Mouse (Mus musculus) forebrain, embryonic 14.5 days (tissue): ENCODE data around the gene Ddr2. TPM values are rescaled to one million over a fixed set of nuclear protein-coding genes. Genes with fewer than 3 reads are reported as not detected.
"Not testable (repeated sequence)": the region's sequence is repeated elsewhere in the genome, so short reads cannot be mapped to it uniquely, and the experiment has no call there.

Experiments
- ATAC-seq: fragments of 200-750 bp; cut with Nextera tagmentation; 2 replicates; pipeline ENCODE4 v1.8.0; 2017; ENCODE audit warnings: mild to moderate bottlenecking, moderate library complexity
- DNase-seq: peaks from one replicate; pipeline ENCODE4 v3.0.0-alpha.2; 2015; ENCODE audit warnings: low spot score
- H3K27ac ChIP-seq: fragments of 300-500 bp; sonication (generic); 2 replicates; pipeline ENCODE4 v1.5.1; 2014; ENCODE audit warnings: low read depth, mild to moderate bottlenecking, control low read depth, low read length, moderate library complexity
- H3K27me3 ChIP-seq: fragments of 300-500 bp; sonication (generic); replicated peaks from 2 replicates; pipeline ENCODE4 v1.6.1; 2014; ENCODE audit warnings: low read length, control low read depth, mixed read lengths; ENCODE audit not compliant: control insufficient read depth, insufficient read depth
- H3K36me3 ChIP-seq: fragments of 300-500 bp; sonication (generic); 2 replicates; pipeline ENCODE4 v1.6.1; 2014; ENCODE audit warnings: low read length, control low read depth; ENCODE audit not compliant: control insufficient read depth, insufficient read depth
- H3K4me1 ChIP-seq: fragments of 300-500 bp; sonication (generic); 2 replicates; pipeline ENCODE4 v1.6.1; 2014; ENCODE audit warnings: antibody characterized with exemption, low read length, control low read depth; ENCODE audit not compliant: control insufficient read depth, insufficient read depth
- H3K4me2 ChIP-seq: fragments of 300-500 bp; sonication (generic); 2 replicates; pipeline ENCODE4 v1.6.1; 2014; ENCODE audit warnings: mild to moderate bottlenecking, control low read depth, low read length
- H3K4me3 ChIP-seq: fragments of 300-500 bp; sonication (generic); 2 replicates; pipeline ENCODE4 v1.5.1; 2014; ENCODE audit warnings: low read depth, low read length, control low read depth
- H3K9ac ChIP-seq: fragments of 300-500 bp; sonication (generic); 2 replicates; pipeline ENCODE4 v1.6.1; 2014; ENCODE audit warnings: mild to moderate bottlenecking, low read length, control low read depth, moderate library complexity
- H3K9me3 ChIP-seq: fragments of 300-500 bp; sonication (generic); replicated peaks from 2 replicates; pipeline ENCODE4 v1.6.1; 2016; ENCODE audit warnings: low read length, control low read depth, mixed read lengths; ENCODE audit not compliant: control insufficient read depth
- WGBS: fragments of 180-500 bp; shearing (Covaris S2); extraction: QIAGEN DNeasy Blood & Tissue Kit; methylation state at CpG from one replicate; pipeline ENCODE4 v1.1.7; 2014; 5-methylcytosine and 5-hydroxymethylcytosine counted together
- polyA plus RNA-seq: library from polyadenylated mRNA; unstranded; fragments of >200 nt; fragmentation: Nextera tagmentation; extraction: Ambion mirVana; gene quantifications from 2 replicates; pipeline ENCODE4 v1.2.1, GENCODE M21; 2014

Ddr2 gene
- polyA plus RNA-seq, 1 experiment from 2014 or later, result 4.7 TPM

DNA sequence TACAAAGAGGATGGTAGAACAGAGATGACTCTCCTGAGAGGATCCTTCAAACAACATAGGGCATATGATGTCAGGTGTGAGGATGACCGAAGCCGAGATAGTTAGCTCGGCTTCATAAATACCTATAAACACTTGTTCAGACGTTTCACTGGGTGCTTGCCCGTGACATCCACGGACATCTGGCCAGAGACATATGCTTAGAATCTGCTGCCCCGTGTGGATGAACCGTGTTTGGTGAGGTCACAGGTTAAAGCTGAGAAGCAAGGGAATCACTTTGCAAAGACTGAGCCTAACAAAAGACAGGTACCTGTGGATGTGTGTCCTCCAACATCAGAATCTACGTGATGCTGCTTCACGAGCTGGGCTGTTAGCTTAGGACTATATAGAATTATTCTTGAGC is 1.7 kb upstream of the Ddr2 start:
- Histone ChIP-seq H3K4me1 (no peaks in the 10 kb centered on the region), H3K9ac (no peak overlapping the region), H3K27ac (no peak overlapping the region), H3K27me3 (no peaks in the 10 kb centered on the region), H3K4me2 (no peak overlapping the region), H3K4me3 (no peak overlapping the region), H3K9me3 (no peaks in the 10 kb centered on the region), H3K36me3 (no peaks in the 10 kb centered on the region)
- no peak for ATAC-seq
- DNase-seq, result no peak
- 92% methylated on average over 10 of the region's 10 CpGs for WGBS

DNA sequence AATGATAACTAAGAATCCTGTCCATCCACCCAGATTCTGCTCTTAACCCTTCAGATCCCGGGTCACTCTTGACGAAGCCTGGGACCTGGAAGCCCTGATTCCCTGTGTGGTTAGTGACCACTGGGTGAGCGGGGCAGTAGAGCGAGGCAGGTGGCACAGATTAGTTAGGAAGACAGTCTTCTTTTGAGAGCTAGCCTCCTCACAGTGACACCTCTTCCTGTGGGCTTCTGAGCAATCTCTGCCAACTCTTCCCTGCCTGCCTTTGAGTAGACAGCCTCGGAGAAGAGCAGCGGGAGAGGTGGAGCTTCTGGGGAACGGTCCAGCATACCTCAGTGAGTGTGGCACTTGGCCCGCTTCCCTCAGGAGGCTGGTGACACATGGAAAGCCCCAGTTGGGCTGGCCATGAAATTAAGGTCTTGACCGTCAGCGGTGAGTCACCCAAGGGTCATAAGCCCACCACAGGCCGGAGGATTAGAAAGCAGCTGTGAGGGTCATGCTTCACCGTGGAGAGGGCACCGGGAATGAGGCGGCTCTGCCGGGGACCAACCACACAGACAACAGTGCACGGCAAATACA is 1.2 kb upstream of the Ddr2 start:
- no peaks in the 10 kb centered on the region for H3K4me1 ChIP-seq
- H3K27me3 ChIP-seq, result no peaks in the 10 kb centered on the region
- ATAC-seq (no peak), DNase-seq (no peak)
- no peak overlapping the region for H3K27ac ChIP-seq
- no peaks in the 10 kb centered on the region for H3K9me3 ChIP-seq
- no peaks in the 10 kb centered on the region for H3K36me3 ChIP-seq
- no peak overlapping the region for H3K4me2 ChIP-seq
- 85% methylated on average over 16 of the region's 16 CpGs for WGBS
- no peak overlapping the region for H3K9ac ChIP-seq
- no peak overlapping the region for H3K4me3 ChIP-seq

DNA sequence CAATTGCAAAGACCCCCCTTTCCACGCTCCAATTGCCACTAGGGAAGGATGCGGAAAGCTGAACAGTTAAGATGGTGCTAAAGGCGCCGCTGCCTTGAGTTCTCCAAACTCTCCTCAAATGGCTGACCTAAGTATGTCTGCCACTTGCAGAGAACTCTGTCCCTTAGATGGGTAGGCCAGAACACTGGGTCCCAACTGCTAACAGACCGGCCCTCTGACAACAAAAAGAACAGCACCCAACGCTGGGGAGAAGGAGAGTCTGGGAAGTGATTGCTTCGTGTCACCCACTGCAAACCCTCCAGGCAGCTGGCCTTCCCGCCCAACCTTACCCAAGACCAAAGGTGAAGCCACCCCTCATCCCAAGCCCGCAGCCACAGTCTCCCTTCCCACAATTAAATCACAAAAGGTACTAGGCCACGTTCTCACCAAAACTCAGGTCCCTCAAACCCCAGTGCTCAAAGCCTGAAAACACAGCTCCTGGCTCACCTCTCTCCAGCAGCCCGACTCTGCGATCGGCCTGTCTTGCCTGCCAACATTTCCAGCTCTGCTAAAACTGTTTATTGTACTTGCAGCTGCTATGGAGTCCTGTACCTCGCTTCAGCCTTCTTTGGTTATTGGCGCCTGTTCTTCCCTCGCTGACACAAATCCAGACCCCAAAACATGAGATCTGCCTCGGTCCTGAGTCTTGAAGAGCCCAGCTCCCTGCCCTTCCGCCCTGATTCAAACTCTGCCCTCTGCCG is 616 bp downstream of the Ddr2 start:
- no peak overlapping the region for H3K4me3 ChIP-seq
- DNase-seq (peak; percentile 6), ATAC-seq (no peak)
- no peaks in the 10 kb centered on the region for H3K4me1 ChIP-seq
- WGBS, result 87% methylated on average over 19 of the region's 19 CpGs
- H3K4me2 ChIP-seq, result no peak overlapping the region
- H3K9me3 ChIP-seq, result no peaks in the 10 kb centered on the region
- no peak overlapping the region for H3K27ac ChIP-seq
- H3K27me3 ChIP-seq, result no peaks in the 10 kb centered on the region
- no peak overlapping the region for H3K9ac ChIP-seq
- H3K36me3 ChIP-seq, result no peaks in the 10 kb centered on the region

DNA sequence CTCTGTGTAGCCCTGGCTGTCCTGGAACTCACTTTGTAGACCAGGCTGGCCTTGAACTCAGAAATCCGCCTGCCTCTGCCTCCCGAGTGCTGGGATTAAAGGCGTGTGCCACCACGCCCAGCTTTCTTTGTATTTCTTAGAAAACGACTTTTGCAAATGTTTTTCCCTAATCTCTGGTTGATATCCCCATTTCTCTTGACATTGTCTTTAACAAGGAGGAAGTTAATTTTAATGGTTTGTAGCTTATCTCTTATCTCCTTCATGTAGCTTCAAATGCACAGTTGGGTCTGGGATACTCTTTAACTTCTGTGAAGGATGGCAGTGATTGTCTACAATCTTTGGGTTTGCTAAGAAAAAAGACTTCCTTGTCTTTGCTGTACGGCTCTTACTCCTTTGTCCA is 7.7 kb downstream of the Ddr2 start:
- H3K27me3 ChIP-seq, DNase-seq, ATAC-seq, H3K4me1 ChIP-seq, H3K36me3 ChIP-seq, H3K4me2 ChIP-seq, H3K27ac ChIP-seq, H3K9ac ChIP-seq, H3K9me3 ChIP-seq, H3K4me3 ChIP-seq: not testable (repeated sequence)
- 92% methylated on average over 6 of the region's 6 CpGs for WGBS

DNA sequence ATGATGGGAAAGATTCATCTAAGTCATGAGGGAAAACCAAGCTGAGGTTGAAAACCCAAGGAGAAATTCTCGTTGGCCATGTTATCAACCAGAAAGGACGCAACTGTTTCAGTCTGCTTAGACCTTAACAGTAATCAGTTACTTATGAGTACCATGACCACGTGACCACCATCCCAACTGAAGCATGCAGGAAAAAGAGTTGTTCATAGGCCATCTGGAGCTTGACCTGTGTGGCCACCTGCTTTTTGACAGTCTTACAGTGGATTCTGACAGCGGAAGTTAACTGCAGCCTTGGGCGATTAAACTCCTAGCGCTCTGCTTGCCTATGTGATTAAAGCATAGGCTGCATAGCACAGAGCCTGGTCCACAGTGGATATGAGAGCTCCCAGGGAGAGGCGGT is 23.9 kb downstream of the Ddr2 start:
- Histone ChIP-seq H3K9me3 (no peaks in the 10 kb centered on the region), H3K9ac (no peak overlapping the region), H3K27ac (no peak overlapping the region), H3K4me2 (no peak overlapping the region), H3K4me1 (no peaks in the 10 kb centered on the region), H3K4me3 (no peak overlapping the region), H3K36me3 (no peaks in the 10 kb centered on the region), H3K27me3 (no peaks in the 10 kb centered on the region)
- DNase-seq, result no peak
- WGBS, result 89% methylated on average over 7 of the region's 7 CpGs
- ATAC-seq, result no peak

DNA sequence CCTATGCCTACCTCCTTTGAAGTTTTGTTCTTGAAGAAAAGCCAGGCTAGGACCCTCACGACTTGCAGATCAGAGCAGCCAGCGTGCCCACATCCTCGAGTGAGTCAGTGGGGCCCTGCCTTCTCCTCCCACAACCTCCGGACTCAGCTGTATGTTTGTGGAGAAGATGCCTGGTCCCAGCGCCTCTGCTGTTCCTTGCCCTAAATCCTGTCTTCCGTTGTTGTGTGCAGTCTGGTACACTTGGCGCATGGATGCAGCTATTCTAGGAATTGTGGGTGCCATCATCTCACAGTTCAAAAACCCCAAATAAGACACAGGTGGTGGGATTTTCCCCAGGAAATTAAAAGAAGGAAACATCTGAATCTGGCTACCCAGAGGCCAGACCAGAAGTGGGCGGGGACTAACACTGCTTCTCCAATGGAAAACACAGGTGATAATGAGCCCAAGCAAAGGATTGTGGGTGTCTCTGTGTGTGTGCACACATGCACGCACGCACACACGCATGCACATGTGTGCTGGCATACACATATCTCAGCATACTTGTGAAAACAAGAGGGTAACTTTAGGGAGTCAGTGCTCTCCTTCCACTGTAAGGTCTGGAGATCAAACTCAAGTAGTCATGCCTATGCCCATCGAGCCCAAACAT is 26.3 kb downstream of the Ddr2 start:
- Histone ChIP-seq H3K27me3 (no peaks in the 10 kb centered on the region), H3K36me3 (no peaks in the 10 kb centered on the region), H3K27ac (no peak overlapping the region), H3K4me2 (no peak overlapping the region), H3K9ac (no peak overlapping the region), H3K9me3 (no peaks in the 10 kb centered on the region), H3K4me1 (no peaks in the 10 kb centered on the region), H3K4me3 (no peak overlapping the region)
- ATAC-seq (no peak), DNase-seq (no peak)
- WGBS, result 88% methylated on average over 12 of the region's 12 CpGs

DNA sequence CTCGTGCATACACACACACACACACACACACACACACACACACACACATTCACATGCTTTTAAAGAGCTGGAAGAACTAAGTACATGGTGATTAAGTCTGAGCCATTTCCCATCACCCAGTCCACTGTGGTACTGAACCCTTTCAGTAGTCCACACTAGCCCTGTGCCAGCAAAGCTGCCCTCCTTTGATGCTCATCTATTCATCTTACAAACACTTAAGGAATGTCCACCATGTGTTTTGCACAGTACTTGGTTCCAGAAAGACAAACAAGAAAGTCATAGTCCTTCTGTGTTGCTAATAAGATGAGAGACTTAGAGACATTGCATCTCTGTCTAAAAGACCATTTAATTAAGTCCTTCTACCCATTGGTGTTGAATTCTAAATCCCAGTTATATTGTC is 29.7 kb downstream of the Ddr2 start:
- Histone ChIP-seq H3K4me2 (no peak overlapping the region), H3K9me3 (no peaks in the 10 kb centered on the region), H3K9ac (no peak overlapping the region), H3K4me1 (no peaks in the 10 kb centered on the region), H3K27me3 (no peaks in the 10 kb centered on the region), H3K36me3 (no peaks in the 10 kb centered on the region), H3K27ac (no peak overlapping the region), H3K4me3 (no peak overlapping the region)
- no peak for DNase-seq
- WGBS, result 75% methylated on average over 1 of the region's 1 CpGs
- ATAC-seq, result no peak

DNA sequence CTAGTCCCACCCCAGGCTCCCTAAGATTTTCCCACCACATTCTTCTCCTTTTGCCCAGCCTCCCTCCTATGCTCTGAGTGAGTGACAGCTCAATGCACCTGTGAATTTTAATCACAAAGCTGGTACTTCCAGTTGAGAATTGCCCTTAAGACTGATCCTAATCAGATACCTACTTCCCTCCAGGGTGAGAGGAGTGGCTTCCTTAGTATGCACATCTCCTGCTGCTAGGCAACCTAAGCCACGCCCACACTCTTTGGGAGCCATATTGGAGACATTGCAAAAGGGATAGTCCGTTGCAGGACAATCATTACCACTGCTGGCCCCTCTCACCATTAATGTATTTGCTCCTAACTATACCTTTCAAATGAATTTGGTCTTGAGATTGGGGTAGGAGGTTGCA is 31.1 kb downstream of the Ddr2 start:
- H3K9me3 ChIP-seq, result no peaks in the 10 kb centered on the region
- ATAC-seq (no peak), DNase-seq (no peak)
- H3K4me2 ChIP-seq, result no peak overlapping the region
- no peak overlapping the region for H3K27ac ChIP-seq
- H3K36me3 ChIP-seq, result no peaks in the 10 kb centered on the region
- H3K4me3 ChIP-seq, result no peak overlapping the region
- no peaks in the 10 kb centered on the region for H3K27me3 ChIP-seq
- WGBS, result 79% methylated on average over 2 of the region's 2 CpGs
- H3K4me1 ChIP-seq, result no peaks in the 10 kb centered on the region
- H3K9ac ChIP-seq, result no peak overlapping the region

DNA sequence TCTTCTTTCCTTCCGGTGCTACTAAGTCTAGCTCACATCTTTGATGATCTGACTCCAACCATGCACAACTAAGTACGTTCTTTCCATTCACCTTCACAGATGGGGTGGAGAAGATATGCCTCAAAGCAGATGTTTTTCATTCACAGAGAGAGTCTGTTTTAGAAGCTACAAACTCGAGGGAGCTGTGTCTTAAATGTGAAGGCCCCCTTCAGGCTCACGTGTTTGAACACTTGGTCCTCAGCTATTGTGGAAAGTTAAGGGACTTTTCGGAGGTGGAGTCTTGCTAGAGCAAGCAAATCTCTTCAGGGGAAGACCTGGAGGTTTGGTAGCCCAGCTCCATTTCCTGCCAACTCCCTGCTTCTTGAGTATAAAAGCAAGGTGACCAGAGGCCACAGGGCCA is 34.2 kb downstream of the Ddr2 start:
- H3K27me3 ChIP-seq, result no peaks in the 10 kb centered on the region
- WGBS, result 79% methylated on average over 5 of the region's 5 CpGs
- ATAC-seq (no peak), DNase-seq (no peak)
- no peak overlapping the region for H3K4me2 ChIP-seq
- H3K9me3 ChIP-seq, result no peaks in the 10 kb centered on the region
- no peaks in the 10 kb centered on the region for H3K36me3 ChIP-seq
- no peak overlapping the region for H3K4me3 ChIP-seq
- no peak overlapping the region for H3K9ac ChIP-seq
- no peak overlapping the region for H3K27ac ChIP-seq
- no peaks in the 10 kb centered on the region for H3K4me1 ChIP-seq
